Mouse (Mus musculus) left cerebral cortex, adult 18-20 months (tissue): ENCODE data around the gene 9530002B09Rik. TPM values are rescaled to one million over a fixed set of nuclear protein-coding genes. Genes with fewer than 3 reads are reported as not detected.

Source experiments
- DNase-seq, 2 experiments: peaks; one replicate each; pipeline ENCODE4 v3.0.0; 2021 to 2022; ENCODE audit warnings: low spot score in 2 of 2, mixed read lengths in 1 of 2
- long read RNA-seq, 2 experiments: library from polyadenylated mRNA; stranded (forward); transcript quantifications; one replicate each; pipeline ENCODE4 v2.0.0; 2021
- total RNA-seq, 2 experiments: library from RNA; stranded (reverse); gene quantifications; 2 replicates each; pipeline ENCODE4 v1.2.3; 2021

The 9530002B09Rik gene
- total RNA-seq = not detected
- long read RNA-seq, experiment 1 = 0 reads
- long read RNA-seq, experiment 2 = 0 reads

GRCm38 (mm10) chr4:122688975-122689374 is at the start of gene 9530002B09Rik:
9530002B09Rik (plus strand) TSS chr4:122689275.
- no peak for DNase-seq

Other genes starting within 250 kb of the 9530002B09Rik start
- gene Ppt1, start 147.0 kb downstream of the 9530002B09Rik start, total RNA-seq = 100 to 1,000 TPM; 105 to 111 TPM
- 100 to 1,000 TPM; 273 to 281 TPM for gene Cap1, start 196.8 kb downstream of the 9530002B09Rik start, total RNA-seq